Mouse (Mus musculus) E14TG2a.4 (cell line): ENCODE measurements around the gene Gemin7.

ENCODE experiments used
- CTCF ChIP-seq: conservative IDR thresholded peaks from 2 replicates; pipeline ENCODE4 v1.5.1; 2014; ENCODE audit warnings: low read length
- NANOG ChIP-seq: IDR thresholded peaks from 2 replicates; pipeline ENCODE4 v1.6.1; 2014; ENCODE audit warnings: borderline replicate concordance, low read length, mixed read lengths
- POU5F1 ChIP-seq: IDR thresholded peaks from 2 replicates; pipeline ENCODE4 v1.6.1; 2014; ENCODE audit warnings: low read length, borderline replicate concordance

- TF ChIP-seq CTCF (no peak), POU5F1 (no peak), NANOG (no peak)
Observed at GRCm38 (mm10) chr7:19600562-19600961, 23.2 kb upstream of the Gemin7 start.
